Mouse (Mus musculus) liver, embryonic 14.5 days (tissue): ENCODE measurements at regions not wholly inside any gene's neighbourhood (a gene's known extent, or its start where the extent isn't known, plus 50 kb on each side); places are given as distances from the start of the nearest gene placed in this dataset.

Experiments
- CTCF ChIP-seq: IDR thresholded peaks from 2 replicates; pipeline ENCODE4 v1.5.1; 2016; ENCODE audit warnings: antibody characterized with exemption, low read depth, control low read depth
- EP300 ChIP-seq: IDR thresholded peaks from 2 replicates; pipeline ENCODE4 v1.6.1; 2016; ENCODE audit warnings: antibody characterized with exemption, low read depth

GRCm38 (mm10) chr15:51595655-51596054 is 2289.1 kb upstream of the Gm7489 start:
- peak; percentile 57 for TF ChIP-seq CTCF
- no peak for TF ChIP-seq EP300
